Mouse (Mus musculus): ENCODE results near the gene AC129217.1. TPM values are rescaled to one million over a fixed set of nuclear protein-coding genes. Genes with fewer than 3 reads are reported as not detected.

Gene AC129217.1
- polyA plus RNA-seq (2012; rRNA removed) = 0.14 and 0.93 TPM in 2 replicates

GRCm38 (mm10) chr19:8829660-8830059 lies at the start of gene AC129217.1:
AC129217.1 (plus strand) TSS chr19:8829773.

DNA sequence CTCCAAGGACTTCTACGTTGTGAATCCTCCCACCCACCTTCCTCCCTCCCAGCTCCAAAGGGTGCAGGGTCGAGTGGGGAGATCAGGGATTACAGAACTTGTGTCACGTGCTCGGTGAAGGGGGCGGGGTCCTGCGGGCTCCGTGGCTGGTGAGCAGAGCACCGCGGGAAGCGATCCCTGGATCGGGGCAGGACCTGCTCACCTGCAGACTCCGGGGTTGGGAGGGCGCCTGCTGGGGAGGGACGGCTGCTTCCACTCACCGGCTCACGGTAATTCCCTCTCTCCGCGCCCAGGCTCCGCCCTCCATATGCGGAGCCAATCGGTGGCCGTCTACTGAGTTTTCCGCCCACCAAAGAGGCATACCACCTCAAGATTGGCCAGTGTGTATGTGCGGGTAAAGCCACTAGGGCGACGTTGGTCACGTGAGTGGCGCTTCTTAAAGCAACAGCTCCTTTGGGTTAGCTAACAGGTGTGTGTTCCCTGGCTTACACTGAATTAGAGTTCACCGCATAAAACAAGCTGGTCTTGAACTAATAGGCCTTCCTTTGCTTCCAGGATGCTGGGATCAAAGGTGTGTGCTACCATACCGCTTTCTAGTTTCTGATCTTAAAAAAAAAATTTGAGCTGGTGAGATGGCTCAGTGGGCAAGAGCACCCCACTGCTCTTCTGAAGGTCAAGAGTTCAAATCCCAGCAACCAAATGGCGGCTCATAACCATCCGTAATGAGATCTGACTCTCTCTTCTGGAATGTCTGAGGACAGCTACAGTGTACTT lies 43.4 kb upstream of the AC129217.1 start, which contains the start of gene Taf6l:
Gene Taf6l (minus strand): TSS at position 410 of the 774 bp plus-strand sequence.

GRCm38 (mm10) chr19:8798264-8798946 lies 31.2 kb upstream of the AC129217.1 start, which contains the start of gene Polr2g:
Polr2g (minus strand) TSS chr19:8798577.

GRCm38 (mm10) chr19:8802130-8802821 lies 27.3 kb upstream of the AC129217.1 start, which contains the start of gene Zbtb3:
Zbtb3 (plus strand) TSS chr19:8802555.

GRCm38 (mm10) chr19:8818801-8819595 lies 10.6 kb upstream of the AC129217.1 start, which contains the start of gene Ttc9c:
Ttc9c (minus strand) TSS chr19:8819333.

GRCm38 (mm10) chr19:8819596-8820423 lies 9.8 kb upstream of the AC129217.1 start, which contains the start of gene Hnrnpul2:
Hnrnpul2 (plus strand) TSS chr19:8820010.

GRCm38 (mm10) chr19:8837251-8837791 lies 7.7 kb downstream of the AC129217.1 start, which contains the start of gene Bscl2:
Bscl2 (plus strand) TSS chr19:8837467.

GRCm38 (mm10) chr19:8839103-8839907 lies 9.7 kb downstream of the AC129217.1 start, which contains the start of gene Gng3:
Gng3 (minus strand) TSS chr19:8839194.

GRCm38 (mm10) chr19:8850402-8850901 lies 20.9 kb downstream of the AC129217.1 start, which contains the start of gene Lrrn4cl:
Lrrn4cl (plus strand) TSS chr19:8850768.

DNA sequence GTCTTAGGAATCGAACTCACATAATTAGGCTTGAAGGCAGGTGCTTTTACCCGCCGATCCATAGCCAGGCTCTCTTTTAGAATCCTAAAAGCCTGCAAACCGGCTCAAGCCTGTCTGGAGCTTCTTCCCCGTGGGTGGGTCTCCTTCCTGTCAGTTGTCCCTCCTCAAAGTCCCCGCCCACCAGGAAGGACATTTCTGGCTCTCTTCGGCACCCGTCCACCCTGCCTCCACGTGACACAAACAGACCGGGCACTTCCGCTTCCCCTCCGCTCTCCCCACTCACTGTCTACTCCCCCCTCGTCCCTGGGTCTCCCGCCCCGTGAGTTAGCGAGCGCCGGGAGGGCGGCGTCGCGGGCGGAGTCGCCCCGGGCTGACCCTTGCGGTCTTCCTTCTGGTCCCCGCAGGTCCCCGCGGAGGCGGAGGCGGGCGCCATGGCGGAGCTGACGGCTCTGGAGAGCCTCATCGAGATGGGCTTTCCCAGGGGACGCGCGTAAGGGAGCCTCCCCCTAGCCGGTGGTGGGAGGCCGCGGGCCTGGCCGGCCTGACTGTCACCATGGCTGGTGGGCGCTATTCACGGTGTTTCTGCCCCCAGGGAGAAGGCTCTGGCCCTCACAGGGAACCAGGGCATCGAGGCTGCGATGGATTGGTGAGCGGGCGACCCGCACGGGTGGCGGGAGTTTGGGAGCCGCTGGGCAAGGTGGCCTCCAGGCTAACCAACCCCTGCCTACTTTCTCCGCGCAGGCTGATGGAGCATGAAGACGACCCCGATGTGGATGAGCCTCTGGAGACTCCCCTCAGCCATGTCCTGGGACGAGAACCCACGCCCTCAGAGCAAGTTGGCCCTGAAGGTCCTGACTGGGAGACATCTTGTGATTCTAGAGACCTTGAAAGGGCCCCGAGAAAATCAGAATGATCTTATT lies 42.0 kb downstream of the AC129217.1 start, which contains the start of gene Ubxn1:
Gene Ubxn1 (plus strand): TSS at position 230 of the 920 bp plus-strand sequence.

GRCm38 (mm10) chr19:8880311-8881033 lies 50.9 kb downstream of the AC129217.1 start, which contains the start of gene Uqcc3:
Uqcc3 (minus strand) TSS chr19:8880923.

GRCm38 (mm10) chr19:8883616-8884015 lies 54.0 kb downstream of the AC129217.1 start, which contains the start of the genes Lbhd1 and Gm49403:
Lbhd1 (plus strand) TSS chr19:8883732.
Gm49403 (plus strand) TSS chr19:8883930.

GRCm38 (mm10) chr19:8888511-8889385 lies 59.2 kb downstream of the AC129217.1 start, which contains the start of the genes 1810009A15Rik and Gm49416:
1810009A15Rik (plus strand) TSS chr19:8888853.
Gm49416 (plus strand) TSS chr19:8888926.

Data from liver, embryonic 18 days (tissue).